Mouse (Mus musculus): Measurements from ENCODE around the gene Rer1.

DNA sequence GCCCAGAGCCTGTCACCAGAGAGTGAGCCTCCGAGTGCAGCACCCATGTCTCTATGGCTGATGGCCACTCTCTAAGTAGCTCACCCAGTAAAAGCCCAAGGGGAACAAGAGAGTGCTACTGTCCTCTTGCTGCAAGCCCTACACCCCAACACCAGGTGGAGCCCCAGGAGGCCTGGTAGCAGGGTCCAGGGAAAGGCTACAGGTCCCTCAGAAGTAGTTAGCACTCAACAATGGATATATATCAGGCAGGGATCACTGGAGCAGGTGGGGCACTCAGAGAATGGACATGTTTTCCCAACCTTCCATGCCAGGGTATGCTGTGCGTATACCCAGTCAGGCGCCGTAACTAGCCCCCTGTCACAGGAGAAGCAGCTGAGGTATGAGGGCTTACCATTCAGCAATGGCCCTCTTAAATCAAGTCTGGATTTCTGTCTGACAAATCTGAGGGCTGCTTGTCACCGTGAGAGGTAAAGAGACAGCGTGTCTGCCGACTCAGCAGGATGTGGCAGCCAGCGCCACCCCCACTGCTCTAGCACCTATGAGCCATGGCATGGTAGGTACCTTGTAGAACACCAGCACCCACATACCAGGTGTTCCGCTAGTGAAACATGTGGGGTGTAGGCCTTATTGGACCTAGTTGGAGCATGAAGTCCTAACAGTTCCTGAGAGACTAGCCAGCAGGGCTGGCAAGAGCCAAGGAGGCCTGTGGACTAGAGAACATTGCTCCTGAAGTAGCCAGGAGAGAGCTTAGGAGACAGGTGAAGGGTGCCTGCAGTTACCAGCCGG lies 43.1 kb upstream of the Rer1 start:
- TF ChIP-seq CTCF (IDR thresholded peaks at IDR 0.05; ENCODE audit: low read depth) (peak; percentile 44), EP300 (IDR thresholded peaks at IDR 0.05; ENCODE audit: low read depth) (no peak)

Measured in heart, postnatal 0 days (tissue).